Mouse (Mus musculus) ES-E14 (cell line): ENCODE measurements around the gene Cd96. TPM values are rescaled to one million over a fixed set of nuclear protein-coding genes. Genes with fewer than 3 reads are reported as not detected.
A peak's percentile ranks its signal among the peaks of the same experiment; 100 is the strongest.

Source experiments
- DNase-seq: peaks from one replicate; pipeline ENCODE4 v3.0.0-alpha.2; 2013; ENCODE audit warnings: low read depth, low spot score
- H3K27ac ChIP-seq: 2 replicates; pipeline ENCODE4 v1.5.1; 2012; ENCODE audit warnings: low read depth, mild to moderate bottlenecking, low read length, moderate library complexity, mixed read lengths; ENCODE audit not compliant: poor library complexity, insufficient read depth, severe bottlenecking
- H3K36me3 ChIP-seq: 2 replicates; pipeline ENCODE4 v1.6.1; 2012; ENCODE audit warnings: mild to moderate bottlenecking, low read length, moderate library complexity, mixed read lengths; ENCODE audit not compliant: control insufficient read depth, poor library complexity, insufficient read depth, severe bottlenecking
- H3K4me1 ChIP-seq, 2 experiments: fragments of 150-350 bp in 1 of 2; sonication (generic) in 1 of 2; 2 replicates each; pipeline ENCODE4 v1.6.1; 2012; ENCODE audit warnings: low read length in 2 of 2, mild to moderate bottlenecking in 1 of 2, mixed read lengths in 1 of 2; ENCODE audit not compliant: control insufficient read depth in 2 of 2, insufficient read depth in 2 of 2, poor library complexity in 1 of 2
- H3K4me3 ChIP-seq, 2 experiments: fragments of 150-350 bp in 1 of 2; sonication (generic) in 1 of 2; 2 replicates each; pipeline ENCODE4 v1.5.1; 2012; ENCODE audit warnings: low read length in 2 of 2, low read depth in 1 of 2, mild to moderate bottlenecking in 1 of 2, mixed read lengths in 1 of 2; ENCODE audit not compliant: insufficient read depth in 1 of 2, poor library complexity in 1 of 2, severe bottlenecking in 1 of 2
- H3K9ac ChIP-seq: 2 replicates; pipeline ENCODE4 v1.6.1; 2012; ENCODE audit warnings: low read depth, mild to moderate bottlenecking, low read length, mixed read lengths; ENCODE audit not compliant: poor library complexity, insufficient read depth, severe bottlenecking
- H3K9me3 ChIP-seq: fragments of 150-350 bp; sonication (generic); 2 replicates; pipeline ENCODE4 v1.6.1; 2012; ENCODE audit warnings: low read depth, mild to moderate bottlenecking, low read length; ENCODE audit not compliant: control insufficient read depth, insufficient read depth
- CHD2 ChIP-seq: IDR thresholded peaks from 2 replicates; pipeline ENCODE4 v1.6.1; 2014; ENCODE audit warnings: mild to moderate bottlenecking, low read depth, low read length, inconsistent platforms
- HCFC1 ChIP-seq: IDR thresholded peaks from 2 replicates; pipeline ENCODE4 v1.6.1; 2012; ENCODE audit warnings: low read length, inconsistent platforms, borderline replicate concordance; ENCODE audit not compliant: insufficient read depth
- MAFK ChIP-seq: IDR thresholded peaks from 2 replicates; pipeline ENCODE4 v1.6.1; 2014; ENCODE audit warnings: mild to moderate bottlenecking, low read depth, low read length, inconsistent platforms; ENCODE audit not compliant: insufficient read depth
- ZC3H11A ChIP-seq: IDR thresholded peaks from 2 replicates; pipeline ENCODE4 v1.6.1; 2012; ENCODE audit warnings: low read depth, mild to moderate bottlenecking, inconsistent platforms, low read length, borderline replicate concordance
- ZNF384 ChIP-seq: IDR thresholded peaks from 2 replicates; pipeline ENCODE4 v1.6.1; 2012; ENCODE audit warnings: low read depth, low read length, inconsistent platforms
- in situ Hi-C, 2 experiments: fragments of 600-800 bp; cut with MboI; formaldehyde crosslinking; loops; one replicate each; pipeline ENCODE4 v1.15.1; 2025; ENCODE audit warnings: low sequenced_read_pairs in 2 of 2, inconsistent platforms in 1 of 2; ENCODE audit not compliant: unreplicated experiment in 2 of 2
- total RNA-seq: library from RNA; depleted of rRNA; stranded (reverse); fragments of 300-350 nt; gene quantifications from 2 replicates; pipeline ENCODE4 v1.2.3, GENCODE M21; 2012

The Cd96 gene
- total RNA-seq, 1 experiment: 0.71 TPM

DNA sequence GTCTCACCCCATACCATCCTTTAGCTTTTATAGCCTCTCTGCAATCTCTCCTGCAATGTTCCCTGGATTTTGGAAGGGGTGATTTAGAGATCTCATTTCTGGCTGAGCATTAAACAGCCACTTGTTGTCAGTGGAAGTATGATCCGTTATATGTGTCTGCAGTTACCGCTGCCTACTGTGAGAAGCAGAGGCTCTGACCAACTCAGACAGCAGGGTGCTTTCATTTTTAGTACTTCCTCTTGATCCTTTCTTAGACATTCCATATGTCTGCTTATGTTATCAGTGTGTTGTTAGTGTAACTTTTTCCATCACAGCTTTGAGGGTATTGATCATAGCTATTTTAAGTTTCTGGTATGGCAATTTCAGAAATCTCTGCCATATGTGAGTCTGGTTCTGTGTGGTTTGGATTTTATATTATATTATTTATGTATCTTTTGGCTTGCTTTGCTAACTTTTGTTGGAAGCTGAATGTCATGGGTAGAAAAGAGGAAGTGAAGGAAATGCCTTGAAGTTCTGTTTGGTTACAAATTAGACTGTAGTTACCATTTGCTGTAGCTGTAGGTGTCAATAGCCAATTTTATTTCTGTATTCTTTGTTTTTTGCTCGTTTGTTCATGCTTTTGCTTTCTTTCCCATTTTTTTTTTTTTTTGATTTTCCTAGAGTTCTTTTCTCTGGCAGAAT lies 28.8 kb upstream of the Cd96 start:
- Histone ChIP-seq H3K4me1 (no peaks in the 10 kb centered on the region), H3K9ac (no peak overlapping the region), H3K36me3 (no peaks in the 10 kb centered on the region), H3K9me3 (no peaks in the 10 kb centered on the region), H3K27ac (no peak overlapping the region), H3K4me3 (no peak overlapping the region)
- in situ Hi-C loops: no loop called here
- no peak for TF ChIP-seq ZC3H11A
- no peak for TF ChIP-seq MAFK
- no peak for TF ChIP-seq ZNF384
- TF ChIP-seq HCFC1: no peak
- no peak for TF ChIP-seq CHD2
- DNase-seq: no peak

GRCm38 (mm10) chr16:46146962-46147361 lies 26.9 kb upstream of the Cd96 start:
- no peak for TF ChIP-seq ZC3H11A
- TF ChIP-seq HCFC1: no peak
- TF ChIP-seq CHD2: no peak
- no peak for TF ChIP-seq MAFK
- no peak for TF ChIP-seq ZNF384
- H3K9ac ChIP-seq: no peak overlapping the region
- no peaks in the 10 kb centered on the region for H3K4me1 ChIP-seq
- no peak overlapping the region for H3K27ac ChIP-seq
- no peak overlapping the region for H3K4me3 ChIP-seq
- no peaks in the 10 kb centered on the region for H3K36me3 ChIP-seq
- DNase-seq: no peak
- in situ Hi-C loops: no loop called here
- H3K9me3 ChIP-seq: no peaks in the 10 kb centered on the region

- peaks cover 0 to 2% of the 10 kb centered on the region in 2 experiments; a peak in 1 of 4 replicates for H3K4me1 ChIP-seq
- H3K36me3 ChIP-seq: no peaks in the 10 kb centered on the region
- H3K27ac ChIP-seq: no peak overlapping the region
- no peak overlapping the region for H3K4me3 ChIP-seq
- H3K9me3 ChIP-seq: no peaks in the 10 kb centered on the region
- H3K9ac ChIP-seq: no peak overlapping the region
- in situ Hi-C loops: no loop called here
- no peak for TF ChIP-seq MAFK
- TF ChIP-seq HCFC1: no peak
- TF ChIP-seq CHD2: no peak
- TF ChIP-seq ZC3H11A: no peak
- no peak for TF ChIP-seq ZNF384
- DNase-seq: peak; percentile 8
Measured at GRCm38 (mm10) chr16:46122238-46122637, 2.2 kb upstream of the Cd96 start.

- H3K9ac ChIP-seq: no peak overlapping the region
- no peak for TF ChIP-seq ZNF384
- no peak for TF ChIP-seq ZC3H11A
- no peak for TF ChIP-seq HCFC1
- TF ChIP-seq CHD2: no peak
- no peak for TF ChIP-seq MAFK
- no peak overlapping the region for H3K27ac ChIP-seq
- no peaks in the 10 kb centered on the region for H3K9me3 ChIP-seq
- H3K36me3 ChIP-seq: no peaks in the 10 kb centered on the region
- no peak for DNase-seq
- in situ Hi-C loops: no loop called here
- no peak overlapping the region for H3K4me3 ChIP-seq
- H3K4me1 ChIP-seq: peaks cover 0 to 2% of the 10 kb centered on the region in 2 experiments; a peak in 1 of 4 replicates
Measured at GRCm38 (mm10) chr16:46121420-46121819, 1.4 kb upstream of the Cd96 start.

GRCm38 (mm10) chr16:46120607-46121006 lies 556 bp upstream of the Cd96 start:
- Histone ChIP-seq H3K9me3 (no peaks in the 10 kb centered on the region), H3K4me1 (peaks cover 0 to 2% of the 10 kb centered on the region in 2 experiments; a peak in 1 of 4 replicates), H3K4me3 (no peak overlapping the region), H3K27ac (no peak overlapping the region), H3K9ac (no peak overlapping the region), H3K36me3 (no peaks in the 10 kb centered on the region)
- DNase-seq: no peak
- TF ChIP-seq ZC3H11A (no peak), HCFC1 (no peak), CHD2 (no peak), MAFK (no peak), ZNF384 (no peak)
- in situ Hi-C loops: no loop called here
